Mouse (Mus musculus): ENCODE data around the gene Ccdc27. TPM values are rescaled to one million over a fixed set of nuclear protein-coding genes. Genes with fewer than 3 reads are reported as not detected.
A peak's percentile ranks its signal among the peaks of the same experiment; 100 is the strongest.

The Ccdc27 gene
- polyA plus RNA-seq, 1 experiment from 2014 or later: not detected

DNA sequence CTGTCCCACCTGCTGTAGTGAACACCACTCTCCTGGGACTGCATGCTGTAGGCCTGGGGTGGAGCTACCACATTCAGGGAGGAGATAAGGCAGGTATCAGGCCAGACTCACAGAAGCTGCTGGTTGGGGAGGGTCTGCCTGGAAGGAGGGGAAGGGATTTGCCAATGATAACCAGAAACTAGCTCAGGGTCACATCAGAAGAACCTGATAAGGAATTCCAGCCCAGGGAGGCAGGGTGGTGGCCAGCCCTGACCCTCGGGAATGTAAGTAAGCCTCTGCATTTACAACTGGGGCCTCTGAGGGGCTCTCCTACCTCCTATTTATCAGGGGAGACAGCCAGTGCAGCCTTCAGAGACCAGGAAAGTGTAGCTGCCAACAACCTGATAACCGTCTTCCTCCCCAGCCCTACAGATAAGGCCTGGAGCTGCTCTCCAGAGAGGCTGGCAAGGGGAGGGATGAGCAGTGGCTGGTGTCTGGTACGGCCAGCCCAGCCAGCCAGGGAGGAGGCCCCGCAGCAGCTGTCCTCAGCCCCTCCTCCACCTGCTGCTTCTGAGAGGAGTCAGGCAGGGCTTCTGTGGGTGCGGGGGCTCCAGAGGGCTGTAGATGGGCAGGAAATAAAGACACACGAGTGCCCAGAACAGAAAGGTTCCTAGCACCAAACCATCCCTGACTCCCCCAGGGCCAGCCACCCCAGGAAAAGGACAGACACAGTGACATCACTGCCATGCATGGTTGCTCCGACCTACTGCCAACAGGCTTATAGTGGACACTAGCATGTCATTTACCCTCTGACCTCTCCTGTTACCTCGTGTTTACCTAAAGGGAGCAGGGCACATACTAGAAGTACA lies 18.5 kb downstream of the Ccdc27 start:
- 14% methylated on average over 8 of the region's 8 CpGs for WGBS
- Histone ChIP-seq H3K27ac (ENCODE audit: low read length) (no peak overlapping the region), H3K4me1 (ENCODE audit: control insufficient read depth, insufficient read depth, low read length) (peaks cover 28% of the 10 kb centered on the region), H3K4me3 (ENCODE audit: low read depth, low read length) (0 out of 2 replicates have a peak overlapping the region, but pooled peaks have one; percentile 41), H3K4me2 (replicated peaks; ENCODE audit: low read depth, low read length) (peak overlapping the region; percentile 79; the same call in 1 of the 2 replicates), H3K36me3 (ENCODE audit: control insufficient read depth, insufficient read depth, low read length) (peaks cover 24% of the 10 kb centered on the region), H3K9me3 (ENCODE audit: control insufficient read depth, low read depth, low read length) (no peaks in the 10 kb centered on the region), H3K9ac (replicated peaks; ENCODE audit: low read depth, low read length) (no peak overlapping the region), H3K27me3 (ENCODE audit: control insufficient read depth, insufficient read depth, low read length) (no peaks in the 10 kb centered on the region)
- peak; percentile 64; the same call in 1 of the 2 replicates for ATAC-seq (ENCODE audit: insufficient number of reproducible peaks, insufficient read depth, low FRiP score, low read depth)

DNA sequence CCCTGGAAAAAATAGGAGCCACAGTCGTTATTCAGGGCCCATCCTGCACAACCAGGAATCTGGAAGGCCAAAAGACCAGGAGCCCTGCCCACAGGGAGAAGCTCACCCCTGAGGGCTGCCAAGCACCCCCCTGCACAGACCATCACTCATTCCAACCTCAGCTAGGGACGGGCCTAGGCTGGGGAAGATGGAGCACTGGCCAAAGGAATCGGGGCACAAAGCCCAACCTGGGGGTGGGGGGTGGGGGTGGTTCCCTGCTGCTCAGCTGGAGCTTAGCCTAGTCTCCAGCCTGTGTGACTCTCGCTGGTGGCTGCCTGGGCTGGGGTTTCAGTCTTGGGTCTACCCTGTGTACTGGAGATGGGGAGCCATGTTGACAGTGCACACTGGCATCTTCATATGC lies 19.6 kb downstream of the Ccdc27 start:
- Histone ChIP-seq H3K4me2 (replicated peaks; ENCODE audit: low read depth, low read length) (no peak overlapping the region), H3K27me3 (ENCODE audit: control insufficient read depth, insufficient read depth, low read length) (no peaks in the 10 kb centered on the region), H3K9me3 (ENCODE audit: control insufficient read depth, low read depth, low read length) (no peaks in the 10 kb centered on the region), H3K4me3 (ENCODE audit: low read depth, low read length) (no peak overlapping the region), H3K9ac (replicated peaks; ENCODE audit: low read depth, low read length) (no peak overlapping the region), H3K27ac (ENCODE audit: low read length) (0 out of 2 replicates have a peak overlapping the region, but pooled peaks have one; percentile 27), H3K4me1 (ENCODE audit: control insufficient read depth, insufficient read depth, low read length) (peaks cover 28% of the 10 kb centered on the region), H3K36me3 (ENCODE audit: control insufficient read depth, insufficient read depth, low read length) (peaks cover 34% of the 10 kb centered on the region)
- 41% methylated on average over 4 of the region's 4 CpGs for WGBS
- no peak for ATAC-seq (ENCODE audit: insufficient number of reproducible peaks, insufficient read depth, low FRiP score, low read depth)

GRCm38 (mm10) chr4:154022407-154022806 lies 20.1 kb downstream of the Ccdc27 start:
- H3K9ac ChIP-seq (replicated peaks; ENCODE audit: low read depth, low read length): no peak overlapping the region
- H3K4me3 ChIP-seq (ENCODE audit: low read depth, low read length): no peak overlapping the region
- ATAC-seq (ENCODE audit: insufficient number of reproducible peaks, insufficient read depth, low FRiP score, low read depth): no peak
- no peaks in the 10 kb centered on the region for H3K9me3 ChIP-seq (ENCODE audit: control insufficient read depth, low read depth, low read length)
- H3K27ac ChIP-seq (ENCODE audit: low read length): no peak overlapping the region
- H3K36me3 ChIP-seq (ENCODE audit: control insufficient read depth, insufficient read depth, low read length): peaks cover 35% of the 10 kb centered on the region
- peaks cover 28% of the 10 kb centered on the region for H3K4me1 ChIP-seq (ENCODE audit: control insufficient read depth, insufficient read depth, low read length)
- H3K4me2 ChIP-seq (replicated peaks; ENCODE audit: low read depth, low read length): no peak overlapping the region
- WGBS: 82% methylated on average over 4 of the region's 4 CpGs
- no peaks in the 10 kb centered on the region for H3K27me3 ChIP-seq (ENCODE audit: control insufficient read depth, insufficient read depth, low read length)

DNA sequence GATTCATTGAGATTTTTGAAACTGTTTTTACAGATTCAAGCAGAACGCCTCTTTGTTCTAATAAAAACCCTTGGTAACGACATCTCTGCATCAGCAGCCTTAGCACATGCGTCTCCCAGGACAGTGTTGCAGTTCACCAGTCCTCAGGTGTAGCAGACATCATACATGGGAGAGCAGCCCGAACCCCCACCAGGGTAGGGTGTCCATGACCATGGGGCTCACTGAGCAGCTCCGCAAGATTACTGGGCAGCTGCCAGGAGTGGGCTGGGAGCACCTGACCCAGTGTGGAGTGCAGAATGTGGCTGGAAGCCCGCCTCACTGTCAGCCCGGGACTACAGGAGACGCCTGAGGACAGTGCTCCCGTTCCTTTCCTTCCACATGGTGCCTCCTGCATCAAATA lies 21.0 kb downstream of the Ccdc27 start:
- no peak for ATAC-seq (ENCODE audit: insufficient number of reproducible peaks, insufficient read depth, low FRiP score, low read depth)
- H3K4me1 ChIP-seq (ENCODE audit: control insufficient read depth, insufficient read depth, low read length): peaks cover 28% of the 10 kb centered on the region
- WGBS: 87% methylated on average over 9 of the region's 9 CpGs

GRCm38 (mm10) chr4:154019571-154019970 lies 22.9 kb downstream of the Ccdc27 start:
- 71% methylated on average over 7 of the region's 7 CpGs for WGBS
- no peaks in the 10 kb centered on the region for H3K9me3 ChIP-seq (ENCODE audit: control insufficient read depth, low read depth, low read length)
- H3K9ac ChIP-seq (replicated peaks; ENCODE audit: low read depth, low read length): no peak overlapping the region
- H3K4me2 ChIP-seq (replicated peaks; ENCODE audit: low read depth, low read length): no peak overlapping the region
- peaks cover 10% of the 10 kb centered on the region; the same call in 1 of the 2 replicates for H3K4me1 ChIP-seq (ENCODE audit: control insufficient read depth, insufficient read depth, low read length)
- no peak for ATAC-seq (ENCODE audit: insufficient number of reproducible peaks, insufficient read depth, low FRiP score, low read depth)
- no peak overlapping the region for H3K4me3 ChIP-seq (ENCODE audit: low read depth, low read length)
- no peaks in the 10 kb centered on the region for H3K27me3 ChIP-seq (ENCODE audit: control insufficient read depth, insufficient read depth, low read length)
- peaks cover 56% of the 10 kb centered on the region for H3K36me3 ChIP-seq (ENCODE audit: control insufficient read depth, insufficient read depth, low read length)
- no peak overlapping the region for H3K27ac ChIP-seq (ENCODE audit: low read length)

More for the DNA sequence above, 21.0 kb downstream of the Ccdc27 start:
- Histone ChIP-seq H3K4me2 (replicated peaks; ENCODE audit: low read depth, low read length) (no peak overlapping the region), H3K27me3 (ENCODE audit: control insufficient read depth, insufficient read depth, low read length) (no peaks in the 10 kb centered on the region), H3K9ac (replicated peaks; ENCODE audit: low read depth, low read length) (no peak overlapping the region), H3K9me3 (ENCODE audit: control insufficient read depth, low read depth, low read length) (no peaks in the 10 kb centered on the region), H3K36me3 (ENCODE audit: control insufficient read depth, insufficient read depth, low read length) (peaks cover 44% of the 10 kb centered on the region), H3K27ac (ENCODE audit: low read length) (no peak overlapping the region), H3K4me3 (ENCODE audit: low read depth, low read length) (no peak overlapping the region)

- H3K36me3 ChIP-seq (ENCODE audit: control insufficient read depth, insufficient read depth, low read length): peaks cover 51% of the 10 kb centered on the region
- H3K27ac ChIP-seq (ENCODE audit: low read length): no peak overlapping the region
- peaks cover 14% of the 10 kb centered on the region for H3K4me1 ChIP-seq (ENCODE audit: control insufficient read depth, insufficient read depth, low read length)
- no peak overlapping the region for H3K4me2 ChIP-seq (replicated peaks; ENCODE audit: low read depth, low read length)
- no peaks in the 10 kb centered on the region for H3K27me3 ChIP-seq (ENCODE audit: control insufficient read depth, insufficient read depth, low read length)
- no peak overlapping the region for H3K9ac ChIP-seq (replicated peaks; ENCODE audit: low read depth, low read length)
- no peaks in the 10 kb centered on the region for H3K9me3 ChIP-seq (ENCODE audit: control insufficient read depth, low read depth, low read length)
- no peak for ATAC-seq (ENCODE audit: insufficient number of reproducible peaks, insufficient read depth, low FRiP score, low read depth)
- WGBS: 88% methylated on average over 11 of the region's 11 CpGs
- H3K4me3 ChIP-seq (ENCODE audit: low read depth, low read length): no peak overlapping the region
Measured at GRCm38 (mm10) chr4:154015476-154015875, 27.0 kb downstream of the Ccdc27 start.

- Histone ChIP-seq H3K9me3 (ENCODE audit: control insufficient read depth, low read depth, low read length) (no peaks in the 10 kb centered on the region), H3K27ac (ENCODE audit: low read length) (no peak overlapping the region; the same call in 1 of the 2 replicates), H3K4me3 (ENCODE audit: low read depth, low read length) (peak overlapping the region; percentile 96), H3K36me3 (ENCODE audit: control insufficient read depth, insufficient read depth, low read length) (peaks cover 25% of the 10 kb centered on the region; the same call in 1 of the 2 replicates), H3K27me3 (ENCODE audit: control insufficient read depth, insufficient read depth, low read length) (no peaks in the 10 kb centered on the region), H3K9ac (replicated peaks; ENCODE audit: low read depth, low read length) (peak overlapping the region; percentile 95), H3K4me2 (replicated peaks; ENCODE audit: low read depth, low read length) (peak overlapping the region; percentile 95), H3K4me1 (ENCODE audit: control insufficient read depth, insufficient read depth, low read length) (peaks cover 14% of the 10 kb centered on the region)
- 2% methylated on average over 53 of the region's 55 CpGs for WGBS
- ATAC-seq (ENCODE audit: insufficient number of reproducible peaks, insufficient read depth, low FRiP score, low read depth): no peak
Measured at GRCm38 (mm10) chr4:154012132-154012882, 30.2 kb downstream of the Ccdc27 start.

DNA sequence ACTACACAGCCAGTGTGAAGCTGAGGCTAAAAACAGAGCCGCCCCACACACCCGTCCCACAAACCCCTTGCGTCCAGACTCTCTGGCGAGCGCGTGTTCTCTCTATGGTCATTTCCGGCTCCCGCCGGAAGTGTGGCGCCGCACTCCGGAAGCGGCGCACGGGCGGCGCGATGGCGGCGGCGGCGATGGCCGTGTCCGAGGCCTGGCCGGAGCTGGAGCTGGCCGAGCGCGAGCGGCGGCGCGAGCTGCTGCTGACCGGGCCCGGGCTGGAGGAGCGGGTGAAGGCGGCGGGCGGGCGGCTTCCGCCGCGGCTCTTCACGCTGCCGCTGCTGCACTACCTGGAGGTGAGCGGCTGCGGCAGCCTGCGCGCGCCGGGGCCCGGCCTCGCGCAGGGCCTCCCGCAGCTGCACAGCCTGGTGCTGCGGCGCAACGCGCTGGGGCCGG lies 30.8 kb downstream of the Ccdc27 start, which contains the start of gene Lrrc47:
TSS of gene Lrrc47 (plus strand) at position 86 of the 444 bp plus-strand sequence.
- no peaks in the 10 kb centered on the region for H3K27me3 ChIP-seq (ENCODE audit: control insufficient read depth, insufficient read depth, low read length)
- H3K4me1 ChIP-seq (ENCODE audit: control insufficient read depth, insufficient read depth, low read length): peaks cover 14% of the 10 kb centered on the region
- WGBS: under 1% methylated on average over 59 of the region's 59 CpGs
- ATAC-seq (ENCODE audit: insufficient number of reproducible peaks, insufficient read depth, low FRiP score, low read depth): peak; percentile 91
- peaks cover 22% of the 10 kb centered on the region; the same call in 1 of the 2 replicates for H3K36me3 ChIP-seq (ENCODE audit: control insufficient read depth, insufficient read depth, low read length)
- H3K4me3 ChIP-seq (ENCODE audit: low read depth, low read length): peak within 1 kb of the TSS; percentile 96
- H3K27ac ChIP-seq (ENCODE audit: low read length): no peak within 1 kb of the TSS; the same call in 1 of the 2 replicates
- H3K4me2 ChIP-seq (replicated peaks; ENCODE audit: low read depth, low read length): peak within 1 kb of the TSS; percentile 95
- H3K9me3 ChIP-seq (ENCODE audit: control insufficient read depth, low read depth, low read length): no peaks in the 10 kb centered on the region
- H3K9ac ChIP-seq (replicated peaks; ENCODE audit: low read depth, low read length): peak within 1 kb of the TSS; percentile 95
